Mouse (Mus musculus): ENCODE results near the gene Foxj1.

The Foxj1 gene

DNA sequence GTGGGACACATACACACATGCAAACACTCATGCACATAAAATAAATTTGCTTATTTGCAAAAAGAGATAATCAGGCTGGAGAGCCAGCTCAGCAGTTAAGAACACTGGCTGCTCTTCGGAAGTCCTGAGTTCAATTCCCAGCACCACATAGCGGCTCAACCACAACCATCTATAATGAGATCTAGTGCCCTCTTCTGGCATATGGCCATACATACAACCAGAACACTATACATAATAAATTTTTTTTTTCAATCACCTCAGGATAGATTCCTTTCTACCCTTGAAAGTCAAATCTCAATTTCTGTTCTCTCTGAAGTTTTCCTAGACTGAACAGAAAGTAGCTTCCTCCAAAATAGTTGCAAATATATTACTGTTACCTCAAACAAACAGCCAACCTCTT is 29.8 kb downstream of the Foxj1 start:
- no peak for DNase-seq (ENCODE audit: low spot score)

- no peak for DNase-seq (ENCODE audit: low spot score)
Observed at GRCm38 (mm10) chr11:116298621-116299020, 36.6 kb downstream of the Foxj1 start.

- no peak for DNase-seq (ENCODE audit: low spot score)
Observed at GRCm38 (mm10) chr11:116298221-116298620, 37.0 kb downstream of the Foxj1 start.

DNA sequence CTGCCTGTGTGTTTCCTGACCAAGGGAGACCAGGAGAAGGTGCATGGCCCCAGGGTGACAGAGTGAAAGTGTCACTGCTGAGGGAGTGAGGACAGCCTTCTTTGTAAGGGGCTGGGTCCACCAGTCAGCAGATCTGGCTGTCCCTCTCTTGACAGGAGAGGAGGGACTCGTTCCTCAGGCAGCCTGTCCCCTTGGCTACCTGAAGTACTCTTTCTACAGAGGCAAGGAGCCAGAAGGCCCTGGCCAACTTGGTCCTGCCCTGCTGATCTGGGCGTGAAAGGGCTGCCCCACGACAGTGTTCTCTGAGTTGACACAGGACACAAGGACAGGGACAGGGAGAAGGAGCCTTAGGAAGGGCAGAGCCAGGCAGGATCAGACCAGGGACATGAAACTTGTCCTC is 38.2 kb downstream of the Foxj1 start:
- no peak for DNase-seq (ENCODE audit: low spot score)

- no peak for DNase-seq (ENCODE audit: low spot score)
Observed at GRCm38 (mm10) chr11:116296191-116296734, 38.9 kb downstream of the Foxj1 start.

DNA sequence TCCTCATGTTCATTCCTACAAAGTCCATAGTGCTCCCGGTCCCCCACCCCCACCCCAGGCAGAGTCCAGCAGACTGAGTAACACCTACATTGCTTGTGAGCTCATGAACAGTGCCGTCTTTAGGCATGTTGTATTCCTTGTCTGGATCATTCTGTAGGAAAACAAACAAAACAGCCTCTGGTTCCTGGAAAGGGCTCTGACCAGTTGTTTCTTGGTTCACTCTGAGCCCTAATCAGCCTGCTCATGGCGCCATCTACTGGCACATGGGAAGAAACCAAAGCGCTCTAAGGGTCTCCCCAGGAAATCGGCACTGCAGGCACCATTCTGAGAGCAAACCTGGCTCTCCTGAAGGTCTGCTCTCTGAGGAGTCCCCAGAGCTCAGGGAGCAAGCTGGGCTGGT is 40.9 kb downstream of the Foxj1 start:
- no peak for DNase-seq (ENCODE audit: low spot score)

- DNase-seq (ENCODE audit: low spot score) = no peak
Observed at GRCm38 (mm10) chr11:116293538-116294137, 41.6 kb downstream of the Foxj1 start.

- no peak for DNase-seq (ENCODE audit: low spot score)
Observed at GRCm38 (mm10) chr11:116292401-116292800, 42.8 kb downstream of the Foxj1 start.

DNA sequence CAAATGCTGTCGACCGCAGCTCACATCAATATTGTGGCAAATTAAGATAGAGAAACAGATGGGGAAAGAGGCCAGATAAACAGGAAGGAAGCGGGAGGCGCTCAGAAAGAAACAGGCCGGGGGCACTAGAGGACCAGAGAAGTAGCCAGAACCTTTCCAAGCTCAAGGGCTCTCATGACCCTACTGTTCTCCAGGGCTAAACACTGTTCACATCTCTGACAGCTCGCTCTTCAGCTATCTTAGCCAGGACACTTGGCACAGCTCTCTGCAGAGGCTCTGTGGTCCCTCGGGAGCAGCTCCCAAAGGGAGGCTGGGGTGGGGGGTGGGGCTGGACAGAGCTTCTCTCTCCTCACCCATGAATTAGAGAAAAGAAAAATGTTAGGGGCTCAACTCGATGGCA is 44.6 kb downstream of the Foxj1 start:
- no peak for DNase-seq (ENCODE audit: low spot score)

DNA sequence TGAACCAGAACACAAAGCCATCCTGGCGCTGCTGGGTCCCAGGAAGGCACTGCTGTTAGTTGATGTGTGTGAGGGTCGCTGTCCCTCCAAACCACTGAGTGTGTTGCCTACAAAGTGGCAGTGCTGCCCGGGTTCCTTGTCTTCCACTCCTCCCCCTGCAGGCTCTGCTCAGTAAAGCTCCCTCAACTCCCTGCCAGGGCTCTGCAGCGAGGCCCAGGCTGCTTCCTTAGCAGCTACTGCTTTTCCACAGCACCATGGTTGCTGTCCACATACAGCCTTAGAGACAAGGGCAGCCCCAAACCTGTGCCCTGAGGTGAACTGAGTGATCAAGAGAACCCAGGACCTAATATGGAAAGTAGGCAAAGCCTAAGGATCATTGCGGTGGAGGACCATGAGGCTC is 47.8 kb downstream of the Foxj1 start:
- no peak for DNase-seq (ENCODE audit: low spot score)

- DNase-seq (ENCODE audit: low spot score) = no peak
Observed at GRCm38 (mm10) chr11:116285770-116286191, 49.4 kb downstream of the Foxj1 start.

DNA sequence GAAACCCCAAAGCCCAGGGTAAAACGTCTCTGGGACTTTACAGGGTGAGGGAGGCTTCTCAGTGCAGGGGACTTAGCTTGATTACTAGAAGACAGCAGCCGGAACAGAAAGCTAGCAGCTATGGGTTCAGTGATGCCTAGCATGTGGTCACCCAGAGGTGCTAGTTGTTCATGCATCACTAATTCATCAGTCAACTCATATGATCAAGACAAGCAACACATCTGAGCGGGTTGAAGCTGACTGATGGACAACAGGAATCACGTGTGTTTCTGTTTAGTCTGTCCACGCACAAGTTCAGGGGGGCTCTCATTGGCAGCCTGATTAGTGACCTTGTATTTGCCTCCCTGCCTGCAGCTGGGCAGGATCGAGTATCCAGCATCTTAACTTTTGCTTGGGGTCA is 51.2 kb downstream of the Foxj1 start:
- DNase-seq (ENCODE audit: low spot score) = no peak

- DNase-seq (ENCODE audit: low spot score) = no peak
Observed at GRCm38 (mm10) chr11:116282912-116283521, 52.2 kb downstream of the Foxj1 start.

DNA sequence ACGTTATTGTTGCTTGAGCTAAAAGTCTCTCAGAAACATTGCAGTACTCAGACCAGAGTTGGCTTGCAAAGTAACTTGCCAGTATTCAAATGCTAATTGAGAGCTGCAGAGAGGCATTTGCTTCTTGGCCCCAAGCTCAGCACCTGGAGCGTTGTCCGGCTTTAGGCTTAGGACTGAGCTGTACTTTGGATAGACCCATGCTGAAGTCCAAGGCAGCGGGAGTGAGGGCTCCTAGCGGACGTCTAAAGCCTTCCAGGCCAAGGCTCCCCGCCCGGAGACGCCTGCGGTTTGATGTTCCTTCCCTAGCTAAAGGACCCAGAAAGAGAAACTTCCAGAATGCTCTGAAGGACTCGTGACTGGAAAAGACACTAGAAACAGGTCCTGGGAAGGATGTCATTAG is 53.1 kb downstream of the Foxj1 start:
- DNase-seq (ENCODE audit: low spot score) = no peak

- no peak for DNase-seq (ENCODE audit: low spot score)
Observed at GRCm38 (mm10) chr11:116281671-116282070, 53.5 kb downstream of the Foxj1 start.

- DNase-seq (ENCODE audit: low spot score) = no peak
Observed at GRCm38 (mm10) chr11:116280751-116281663, 54.2 kb downstream of the Foxj1 start, which contains the start of gene Galr2. Galr2 (plus strand) TSS chr11:116280939.
